Mouse (Mus musculus): ENCODE data around the gene Mrfap1.

DNA sequence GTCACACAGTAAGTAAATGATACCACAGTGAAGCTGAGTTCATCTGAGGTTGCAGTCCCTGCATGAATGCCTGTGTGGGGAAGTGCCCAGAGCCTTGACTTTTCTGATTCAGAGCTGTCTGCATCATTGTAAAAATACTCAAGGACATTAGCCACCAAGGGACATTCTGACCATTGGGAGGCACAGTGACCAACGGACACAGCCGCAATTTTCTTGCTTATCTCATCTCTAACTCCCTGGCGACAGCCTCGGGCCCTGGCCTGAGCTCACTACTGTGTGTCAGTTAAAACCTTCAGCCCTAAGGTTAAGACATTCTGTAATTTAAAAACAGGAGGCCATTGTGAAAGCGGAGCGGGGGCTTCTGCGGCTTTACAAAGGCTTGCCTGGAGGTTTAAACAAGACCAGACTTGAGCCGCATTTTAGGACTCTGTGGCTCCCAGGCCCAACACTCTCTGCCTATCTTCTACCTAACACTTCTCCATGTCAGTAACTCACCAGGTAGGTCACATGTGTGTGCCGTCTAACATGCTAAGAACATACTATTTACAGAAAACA is 20.5 kb downstream of the Mrfap1 start:
- TF ChIP-seq EP300 (IDR thresholded peaks at IDR 0.05; ENCODE audit: low read depth) (no peak), CTCF (IDR thresholded peaks at IDR 0.05; ENCODE audit: low read depth) (no peak)

Measured in heart, postnatal 0 days (tissue).